Mouse (Mus musculus): ENCODE results near the gene Itpr3. TPM values are rescaled to one million over a fixed set of nuclear protein-coding genes. Genes with fewer than 3 reads are reported as not detected.

Gene Itpr3
- polyA plus RNA-seq, 1 experiment from 2014 or later = 0.82 TPM

GRCm38 (mm10) chr17:27073126-27073525 lies 16.0 kb downstream of the Itpr3 start:
- H3K27ac ChIP-seq (replicated peaks) = no peak overlapping the region
- H3K36me3 ChIP-seq = no peaks in the 10 kb centered on the region
- no peak overlapping the region for H3K4me3 ChIP-seq (replicated peaks)
- ATAC-seq (ENCODE audit: low FRiP score) = no peak
- WGBS = 87% methylated on average over 5 of the region's 5 CpGs
- H3K27me3 ChIP-seq (replicated peaks) = no peaks in the 10 kb centered on the region
- H3K4me1 ChIP-seq = peaks cover 10% of the 10 kb centered on the region; the same call in 1 of the 2 replicates
- H3K9me3 ChIP-seq (replicated peaks) = no peaks in the 10 kb centered on the region
- H3K9ac ChIP-seq (replicated peaks) = no peak overlapping the region
- no peak overlapping the region for H3K4me2 ChIP-seq

GRCm38 (mm10) chr17:27073778-27074177 lies 16.7 kb downstream of the Itpr3 start:
- Histone ChIP-seq H3K9me3 (replicated peaks) (no peaks in the 10 kb centered on the region), H3K27me3 (replicated peaks) (no peaks in the 10 kb centered on the region), H3K4me1 (peaks cover 10% of the 10 kb centered on the region; the same call in 1 of the 2 replicates), H3K4me2 (no peak overlapping the region), H3K27ac (replicated peaks) (no peak overlapping the region), H3K36me3 (no peaks in the 10 kb centered on the region), H3K4me3 (replicated peaks) (no peak overlapping the region), H3K9ac (replicated peaks) (no peak overlapping the region)
- ATAC-seq (ENCODE audit: low FRiP score) = no peak
- 80% methylated on average over 9 of the region's 9 CpGs for WGBS

- Histone ChIP-seq H3K4me3 (replicated peaks) (no peak overlapping the region), H3K27ac (replicated peaks) (no peak overlapping the region), H3K9ac (replicated peaks) (no peak overlapping the region), H3K9me3 (replicated peaks) (no peaks in the 10 kb centered on the region), H3K27me3 (replicated peaks) (no peaks in the 10 kb centered on the region), H3K4me1 (peaks cover 10% of the 10 kb centered on the region; the same call in 1 of the 2 replicates), H3K36me3 (no peaks in the 10 kb centered on the region), H3K4me2 (no peak overlapping the region)
- ATAC-seq (ENCODE audit: low FRiP score) = no peak
- WGBS = 84% methylated on average over 6 of the region's 6 CpGs
Measured at GRCm38 (mm10) chr17:27074236-27074635, 17.1 kb downstream of the Itpr3 start.

DNA sequence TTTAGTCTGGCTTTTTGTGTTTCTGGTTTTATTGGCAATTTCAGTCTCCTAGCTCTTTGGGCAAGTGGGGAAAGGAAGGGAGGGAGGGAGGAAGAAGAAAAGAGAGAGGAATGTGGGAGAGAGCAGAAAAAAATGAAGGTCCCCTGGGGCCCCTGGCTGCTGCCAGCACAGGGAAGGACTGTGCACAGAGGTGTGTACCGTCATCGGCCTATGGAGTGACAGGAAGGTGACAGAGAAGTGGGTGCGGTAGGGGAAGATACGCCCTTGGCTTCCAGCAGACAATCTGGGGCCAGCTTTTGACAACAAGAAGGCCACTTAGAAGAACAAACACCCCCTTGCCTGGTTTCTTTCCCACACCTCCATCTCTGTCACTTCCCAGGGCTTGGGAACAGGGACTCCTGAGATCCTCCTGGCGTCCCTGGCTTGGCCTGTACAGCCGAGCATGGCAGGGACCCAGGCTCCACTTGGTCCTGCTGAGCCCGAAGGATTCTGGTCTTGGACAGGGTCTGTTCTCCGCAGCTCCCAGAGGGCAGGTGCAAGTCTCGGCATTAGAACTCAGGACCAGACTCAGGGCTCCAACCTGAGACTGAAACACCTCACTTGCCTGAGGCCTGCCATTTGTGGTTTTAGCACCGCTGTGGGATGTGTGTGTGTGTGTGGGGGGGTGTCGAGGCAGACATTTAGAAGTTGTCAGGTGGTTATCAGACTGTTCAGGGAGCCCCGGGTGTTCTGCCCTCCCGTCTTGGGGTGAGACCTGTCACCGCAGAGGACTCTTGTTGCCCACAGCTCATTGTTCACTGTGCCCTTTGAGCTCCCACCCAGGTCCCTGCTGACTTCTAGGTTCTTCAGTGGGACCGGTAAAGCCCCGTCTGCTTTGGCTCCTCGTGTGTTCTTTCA lies 18.0 kb downstream of the Itpr3 start:
- H3K4me3 ChIP-seq (replicated peaks) = no peak overlapping the region
- H3K36me3 ChIP-seq = no peaks in the 10 kb centered on the region
- H3K9ac ChIP-seq (replicated peaks) = no peak overlapping the region
- WGBS = 75% methylated on average over 17 of the region's 17 CpGs
- H3K4me2 ChIP-seq = no peak overlapping the region
- peaks cover 2% of the 10 kb centered on the region; the same call in 1 of the 2 replicates for H3K4me1 ChIP-seq
- H3K27ac ChIP-seq (replicated peaks) = no peak overlapping the region
- no peaks in the 10 kb centered on the region for H3K27me3 ChIP-seq (replicated peaks)
- ATAC-seq (ENCODE audit: low FRiP score) = no peak
- no peaks in the 10 kb centered on the region for H3K9me3 ChIP-seq (replicated peaks)

GRCm38 (mm10) chr17:27077133-27077532 lies 20.0 kb downstream of the Itpr3 start:
- H3K27me3 ChIP-seq (replicated peaks) = no peaks in the 10 kb centered on the region
- no peaks in the 10 kb centered on the region for H3K36me3 ChIP-seq
- H3K27ac ChIP-seq (replicated peaks) = no peak overlapping the region
- WGBS = 97% methylated on average over 7 of the region's 7 CpGs
- no peaks in the 10 kb centered on the region for H3K4me1 ChIP-seq
- H3K4me2 ChIP-seq = no peak overlapping the region
- no peak overlapping the region for H3K9ac ChIP-seq (replicated peaks)
- no peak for ATAC-seq (ENCODE audit: low FRiP score)
- no peak overlapping the region for H3K4me3 ChIP-seq (replicated peaks)
- H3K9me3 ChIP-seq (replicated peaks) = no peaks in the 10 kb centered on the region

GRCm38 (mm10) chr17:27077920-27078319 lies 20.8 kb downstream of the Itpr3 start:
- H3K4me3 ChIP-seq (replicated peaks) = no peak overlapping the region
- no peak for ATAC-seq (ENCODE audit: low FRiP score)

DNA sequence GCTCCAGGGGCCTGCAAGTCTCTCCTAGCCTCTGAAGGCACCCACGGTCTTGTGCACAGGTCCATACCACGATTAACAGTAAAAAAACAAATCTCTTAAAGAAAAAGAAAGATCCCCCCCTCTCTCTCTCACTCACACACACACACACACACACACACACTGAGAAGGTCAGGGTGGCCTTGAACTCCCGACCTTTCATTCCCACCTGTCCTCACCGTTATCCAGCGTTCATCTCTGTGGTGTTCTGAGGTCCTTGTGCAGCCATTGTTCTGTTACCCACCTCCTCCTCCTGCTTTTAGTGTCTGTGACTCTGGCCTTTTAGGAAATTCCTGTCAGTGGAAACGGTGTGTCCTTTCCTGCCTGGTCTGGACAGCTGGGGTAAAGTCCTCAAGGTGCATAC lies 21.4 kb downstream of the Itpr3 start:
- H3K36me3 ChIP-seq = no peaks in the 10 kb centered on the region
- no peak for ATAC-seq (ENCODE audit: low FRiP score)
- no peak overlapping the region for H3K27ac ChIP-seq (replicated peaks)
- 82% methylated on average over 6 of the region's 6 CpGs for WGBS
- no peaks in the 10 kb centered on the region for H3K9me3 ChIP-seq (replicated peaks)
- H3K4me2 ChIP-seq = no peak overlapping the region
- H3K4me3 ChIP-seq (replicated peaks) = no peak overlapping the region
- no peaks in the 10 kb centered on the region for H3K27me3 ChIP-seq (replicated peaks)
- H3K4me1 ChIP-seq = no peaks in the 10 kb centered on the region
- no peak overlapping the region for H3K9ac ChIP-seq (replicated peaks)

More at GRCm38 (mm10) chr17:27077920-27078319, 20.8 kb downstream of the Itpr3 start:
- H3K27me3 ChIP-seq (replicated peaks) = no peaks in the 10 kb centered on the region
- H3K9ac ChIP-seq (replicated peaks) = no peak overlapping the region
- no peak overlapping the region for H3K27ac ChIP-seq (replicated peaks)
- 82% methylated on average over 6 of the region's 6 CpGs for WGBS
- H3K4me2 ChIP-seq = no peak overlapping the region
- no peaks in the 10 kb centered on the region for H3K36me3 ChIP-seq
- no peaks in the 10 kb centered on the region for H3K4me1 ChIP-seq
- H3K9me3 ChIP-seq (replicated peaks) = no peaks in the 10 kb centered on the region

DNA sequence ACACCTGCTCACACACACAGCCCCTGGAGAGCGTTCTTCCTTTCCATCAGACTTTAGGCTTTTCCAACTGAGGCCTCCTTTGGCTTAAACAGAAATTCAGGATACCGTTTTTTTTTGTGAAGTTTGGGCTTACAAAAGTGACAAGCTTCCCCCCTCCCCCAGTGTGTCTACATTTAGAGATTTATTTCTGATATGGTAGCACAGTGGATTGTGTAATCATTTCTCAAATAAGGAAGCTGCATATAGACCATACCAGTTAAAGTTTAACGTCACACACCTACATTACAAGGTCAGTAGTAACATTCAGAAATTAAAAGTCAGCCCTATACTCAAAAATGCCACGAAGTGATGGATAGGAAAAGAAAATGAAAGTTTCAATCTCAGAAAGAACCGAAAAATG lies 24.8 kb downstream of the Itpr3 start:
- no peak overlapping the region for H3K9ac ChIP-seq (replicated peaks)
- H3K27ac ChIP-seq (replicated peaks) = no peak overlapping the region
- H3K4me1 ChIP-seq = no peaks in the 10 kb centered on the region
- no peaks in the 10 kb centered on the region for H3K27me3 ChIP-seq (replicated peaks)
- no peak for ATAC-seq (ENCODE audit: low FRiP score)
- H3K4me2 ChIP-seq = no peak overlapping the region
- H3K36me3 ChIP-seq = no peaks in the 10 kb centered on the region
- no peaks in the 10 kb centered on the region for H3K9me3 ChIP-seq (replicated peaks)
- 84% methylated on average over 5 of the region's 5 CpGs for WGBS
- H3K4me3 ChIP-seq (replicated peaks) = no peak overlapping the region

DNA sequence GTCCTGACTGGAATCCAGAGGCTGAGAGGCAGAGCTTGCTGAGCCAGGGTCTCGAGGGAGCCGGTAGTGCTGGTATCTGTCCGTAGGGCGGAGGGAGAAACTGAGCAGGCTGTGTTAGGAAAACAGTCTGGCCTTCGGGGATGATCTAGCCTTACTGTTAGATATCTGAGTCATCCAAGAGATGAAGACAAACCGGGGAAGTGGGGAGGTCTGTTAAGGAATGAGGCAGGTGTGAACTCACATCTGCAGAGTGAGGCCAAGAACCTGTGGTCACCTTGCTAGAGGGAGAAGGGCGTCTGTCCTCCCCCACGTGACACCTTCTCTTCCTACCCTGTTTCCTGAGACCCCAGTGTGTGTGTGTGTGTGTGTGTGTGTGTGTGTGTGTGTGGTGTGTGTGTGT lies 25.7 kb downstream of the Itpr3 start:
- Histone ChIP-seq H3K4me3 (replicated peaks) (no peak overlapping the region), H3K9ac (replicated peaks) (no peak overlapping the region), H3K4me1 (no peaks in the 10 kb centered on the region), H3K27me3 (replicated peaks) (no peaks in the 10 kb centered on the region), H3K27ac (replicated peaks) (no peak overlapping the region), H3K4me2 (no peak overlapping the region), H3K9me3 (replicated peaks) (no peaks in the 10 kb centered on the region), H3K36me3 (no peaks in the 10 kb centered on the region)
- no peak for ATAC-seq (ENCODE audit: low FRiP score)
- WGBS = 68% methylated on average over 8 of the region's 8 CpGs

GRCm38 (mm10) chr17:27083601-27084000 lies 26.5 kb downstream of the Itpr3 start:
- Histone ChIP-seq H3K36me3 (no peaks in the 10 kb centered on the region), H3K4me1 (no peaks in the 10 kb centered on the region), H3K4me2 (no peak overlapping the region), H3K4me3 (replicated peaks) (no peak overlapping the region), H3K9ac (replicated peaks) (no peak overlapping the region), H3K27ac (replicated peaks) (no peak overlapping the region), H3K27me3 (replicated peaks) (no peaks in the 10 kb centered on the region), H3K9me3 (replicated peaks) (no peaks in the 10 kb centered on the region)
- ATAC-seq (ENCODE audit: low FRiP score) = no peak
- 81% methylated on average over 9 of the region's 9 CpGs for WGBS

DNA sequence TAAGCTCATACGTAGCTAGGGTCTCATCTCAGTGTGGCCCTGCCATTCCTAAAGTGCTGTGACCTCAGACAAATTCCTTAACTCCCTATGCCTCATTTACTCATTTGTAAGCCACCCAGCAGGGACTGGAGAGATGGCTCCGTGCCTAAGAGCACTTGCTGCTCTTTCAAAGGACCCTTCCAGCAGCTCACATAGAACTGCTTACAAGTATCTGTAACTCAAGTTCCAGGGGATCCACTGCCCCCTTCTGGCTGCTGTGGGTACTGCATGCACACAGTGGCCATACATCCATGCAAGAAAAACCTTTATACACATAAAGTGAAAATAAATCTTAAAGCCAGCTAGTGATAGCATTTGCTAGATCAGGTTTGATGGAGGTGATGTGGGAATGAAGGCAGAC lies 28.6 kb downstream of the Itpr3 start:
- no peaks in the 10 kb centered on the region for H3K36me3 ChIP-seq
- no peaks in the 10 kb centered on the region for H3K4me1 ChIP-seq
- no peaks in the 10 kb centered on the region for H3K27me3 ChIP-seq (replicated peaks)
- no peak overlapping the region for H3K27ac ChIP-seq (replicated peaks)
- no peak overlapping the region for H3K4me3 ChIP-seq (replicated peaks)
- 42% methylated on average over 2 of the region's 2 CpGs for WGBS
- H3K9ac ChIP-seq (replicated peaks) = no peak overlapping the region
- ATAC-seq (ENCODE audit: low FRiP score) = no peak
- H3K9me3 ChIP-seq (replicated peaks) = no peaks in the 10 kb centered on the region
- no peak overlapping the region for H3K4me2 ChIP-seq

DNA sequence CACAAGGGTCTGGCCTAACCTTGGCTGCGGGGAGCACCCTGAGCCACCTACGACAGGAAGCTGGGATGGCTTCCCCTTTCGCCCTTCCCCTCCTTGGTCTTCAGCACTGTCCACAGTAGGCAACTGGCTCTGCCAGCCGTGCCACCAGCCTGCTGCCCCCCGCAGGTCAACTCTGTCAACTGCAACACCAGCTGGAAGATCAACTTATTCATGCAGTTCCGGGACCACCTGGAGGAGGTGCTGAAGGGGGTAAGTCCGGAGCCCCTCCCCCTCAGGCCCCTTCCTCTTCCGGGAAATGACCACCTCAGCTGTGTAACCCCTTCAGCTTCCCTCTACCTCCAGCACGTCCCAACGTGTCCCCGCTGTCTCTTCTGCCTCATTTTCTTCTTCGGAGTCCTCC lies 30.3 kb downstream of the Itpr3 start:
- Histone ChIP-seq H3K36me3 (no peaks in the 10 kb centered on the region), H3K9me3 (replicated peaks) (no peaks in the 10 kb centered on the region), H3K9ac (replicated peaks) (no peak overlapping the region), H3K4me3 (replicated peaks) (no peak overlapping the region), H3K4me2 (no peak overlapping the region), H3K27ac (replicated peaks) (no peak overlapping the region), H3K27me3 (replicated peaks) (no peaks in the 10 kb centered on the region), H3K4me1 (no peaks in the 10 kb centered on the region)
- 33% methylated on average over 12 of the region's 12 CpGs for WGBS
- ATAC-seq (ENCODE audit: low FRiP score) = no peak

All from neural tube, embryonic 15.5 days (tissue).